Mouse (Mus musculus) C2C12 (cell line): Measurements from ENCODE around the gene Parvg. TPM values are rescaled to one million over a fixed set of nuclear protein-coding genes. Genes with fewer than 3 reads are reported as not detected.

Experiments
- H3K27me3 ChIP-seq: one replicate; pipeline ENCODE4 v1.6.1; 2011; ENCODE audit not compliant: control insufficient read depth, insufficient read depth, insufficient read length
- H3K36me3 ChIP-seq: one replicate; pipeline ENCODE4 v1.6.1; 2011; ENCODE audit not compliant: control insufficient read depth, insufficient read depth
- H3K4me3 ChIP-seq: one replicate; pipeline ENCODE4 v1.5.1; 2011; ENCODE audit warnings: mild to moderate bottlenecking, control low read depth; ENCODE audit not compliant: poor library complexity, insufficient read depth, severe bottlenecking
- H3K79me2 ChIP-seq: one replicate; pipeline ENCODE4 v1.6.1; 2011; ENCODE audit not compliant: control insufficient read depth, insufficient read depth
- H3K79me3 ChIP-seq: one replicate; pipeline ENCODE4 v1.6.1; 2011; ENCODE audit warnings: low read depth, control low read depth
- H3ac ChIP-seq: one replicate; pipeline ENCODE3; 2011; ENCODE audit warnings: low read depth; ENCODE audit not compliant: control insufficient read depth, insufficient read length
- CEBPB ChIP-seq: IDR thresholded peaks from one replicate; pipeline ENCODE4 v1.6.1; 2011; ENCODE audit warnings: low read depth, mild to moderate bottlenecking, control low read depth, moderate library complexity
- CTCF ChIP-seq: IDR thresholded peaks from one replicate; pipeline ENCODE4 v1.5.1; 2011; ENCODE audit not compliant: control insufficient read depth, insufficient read depth, insufficient read length
- FOSL1 ChIP-seq: IDR thresholded peaks from one replicate; pipeline ENCODE4 v1.8.0; 2011; ENCODE audit warnings: mild to moderate bottlenecking, low read length; ENCODE audit not compliant: poor library complexity, insufficient read depth, severe bottlenecking
- MAX ChIP-seq: IDR thresholded peaks from one replicate; pipeline ENCODE4 v1.6.1; 2011; ENCODE audit warnings: mild to moderate bottlenecking, control low read depth
- MYOD1 ChIP-seq: IDR thresholded peaks from one replicate; pipeline ENCODE4 v1.6.1; 2011; ENCODE audit warnings: low read depth; ENCODE audit not compliant: control insufficient read depth, insufficient read length
- MYOG ChIP-seq: IDR thresholded peaks from one replicate; pipeline ENCODE4 v1.6.1; 2011; ENCODE audit not compliant: control insufficient read depth, insufficient read length; ENCODE audit errors: extremely low read depth
- USF1 ChIP-seq: IDR thresholded peaks from one replicate; pipeline ENCODE4 v1.6.1; 2011; ENCODE audit warnings: low read depth, mild to moderate bottlenecking, control low read depth, moderate library complexity
- polyA plus RNA-seq: library from polyadenylated mRNA; unstranded; fragments of >200 nt; fragmentation: generic; extraction: Trizol; gene quantifications from one replicate; pipeline ENCODE4 v1.2.1, GENCODE M21; 2012; ENCODE audit warnings: missing spikeins

The Parvg gene
- polyA plus RNA-seq, 1 experiment: 0.09 TPM

DNA sequence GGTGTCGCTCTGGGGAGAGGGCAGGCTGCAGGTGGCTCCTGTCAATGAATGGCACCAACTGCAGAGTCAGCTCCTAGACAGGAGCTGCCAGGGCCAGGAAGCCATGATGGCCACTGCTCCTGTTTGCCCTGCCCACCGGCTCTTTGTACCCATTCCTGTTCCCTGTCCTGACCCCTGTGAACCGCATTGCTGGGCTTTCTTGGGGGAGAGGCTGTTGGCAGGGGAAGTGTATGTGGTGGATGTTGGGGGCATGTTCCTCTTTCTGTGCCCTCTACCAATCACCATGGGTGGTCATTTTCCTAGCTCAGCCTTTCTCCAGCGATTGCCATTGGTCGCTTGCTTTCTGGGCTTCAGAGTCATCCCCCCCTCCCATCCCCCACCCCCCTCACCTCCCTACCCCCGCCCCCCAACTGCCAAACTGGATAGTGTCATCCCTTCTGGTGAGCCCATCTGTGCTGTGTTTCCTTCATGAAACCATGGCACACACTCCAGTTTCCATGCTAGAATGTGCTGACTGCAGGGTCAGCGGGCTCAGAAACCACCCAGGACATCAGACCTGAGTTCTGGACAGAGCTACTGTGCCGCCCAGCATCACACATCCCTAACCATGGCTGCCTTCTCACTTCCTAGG is 2.2 kb upstream of the Parvg start:
- H3ac ChIP-seq: no peak overlapping the region
- H3K27me3 ChIP-seq: peaks cover 23% of the 10 kb centered on the region
- H3K79me3 ChIP-seq: no peaks in the 10 kb centered on the region
- H3K36me3 ChIP-seq: no peaks in the 10 kb centered on the region
- no peaks in the 10 kb centered on the region for H3K79me2 ChIP-seq
- no peak overlapping the region for H3K4me3 ChIP-seq
- no peak for TF ChIP-seq CEBPB

DNA sequence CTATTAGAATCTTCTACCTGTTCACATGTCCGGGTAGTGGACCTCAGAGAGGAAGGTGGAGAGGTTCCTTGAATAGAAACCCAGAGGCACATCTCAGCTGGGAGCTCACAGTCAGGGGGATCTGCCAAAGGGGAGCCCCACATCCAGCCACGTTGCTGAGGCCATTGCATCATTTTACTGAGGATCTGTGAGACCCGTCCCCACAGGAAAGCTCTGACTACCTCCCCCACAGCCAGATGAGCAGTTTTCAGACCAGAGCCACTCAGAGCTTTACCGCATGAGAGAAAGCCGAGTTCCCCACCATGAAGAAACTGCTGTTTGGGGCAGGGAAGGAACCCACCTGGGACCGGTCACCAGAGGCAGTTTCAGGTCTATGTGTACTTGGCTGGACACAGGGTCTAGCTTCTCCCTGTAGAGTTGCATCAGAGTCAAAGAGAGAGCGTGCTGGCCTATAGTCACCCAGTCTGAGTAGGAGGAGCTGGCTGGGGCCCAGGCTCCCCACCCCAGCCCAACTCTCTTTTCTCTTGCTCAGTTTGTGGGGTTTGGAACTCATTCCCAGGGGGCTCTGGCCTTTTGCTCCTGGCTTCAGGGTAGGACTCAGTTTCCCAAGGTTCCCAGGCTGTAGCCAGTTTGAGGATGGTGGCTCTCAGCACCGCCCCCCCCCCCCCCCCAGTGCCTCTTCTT is 1.2 kb downstream of the Parvg start:
- Histone ChIP-seq H3K4me3 (no peak overlapping the region), H3K27me3 (peaks cover 27% of the 10 kb centered on the region), H3K79me3 (no peaks in the 10 kb centered on the region), H3K79me2 (no peaks in the 10 kb centered on the region), H3ac (no peak overlapping the region), H3K36me3 (no peaks in the 10 kb centered on the region)
- TF ChIP-seq CTCF: no peak
- TF ChIP-seq FOSL1: no peak
- TF ChIP-seq MYOG: no peak
- TF ChIP-seq MAX: no peak
- no peak for TF ChIP-seq USF1
- no peak for TF ChIP-seq MYOD1
- no peak for TF ChIP-seq CEBPB

DNA sequence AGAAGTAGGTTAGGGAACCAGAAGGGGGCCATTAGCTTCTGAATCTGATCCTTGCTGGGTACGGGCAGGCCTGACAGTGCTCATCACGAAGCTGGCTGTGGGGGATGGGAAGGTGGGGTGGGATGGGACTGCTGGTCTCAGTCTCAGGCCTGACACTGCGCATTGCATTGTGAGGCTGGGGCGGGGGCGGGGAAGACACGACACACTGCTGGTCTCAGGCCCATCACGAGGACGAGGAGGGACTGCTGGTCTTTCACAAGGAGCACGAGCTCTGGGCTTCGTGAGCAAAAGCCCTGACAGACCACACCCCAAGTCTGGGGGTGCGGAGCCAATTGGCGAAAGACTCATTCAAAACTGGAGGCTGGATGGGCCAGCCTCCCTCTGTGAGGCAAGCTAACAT is 1.9 kb downstream of the Parvg start:
- H3K79me2 ChIP-seq: no peaks in the 10 kb centered on the region
- no peak overlapping the region for H3ac ChIP-seq
- H3K4me3 ChIP-seq: no peak overlapping the region
- no peaks in the 10 kb centered on the region for H3K36me3 ChIP-seq
- no peaks in the 10 kb centered on the region for H3K79me3 ChIP-seq
- TF ChIP-seq FOSL1: no peak
- H3K27me3 ChIP-seq: peaks cover 20% of the 10 kb centered on the region

DNA sequence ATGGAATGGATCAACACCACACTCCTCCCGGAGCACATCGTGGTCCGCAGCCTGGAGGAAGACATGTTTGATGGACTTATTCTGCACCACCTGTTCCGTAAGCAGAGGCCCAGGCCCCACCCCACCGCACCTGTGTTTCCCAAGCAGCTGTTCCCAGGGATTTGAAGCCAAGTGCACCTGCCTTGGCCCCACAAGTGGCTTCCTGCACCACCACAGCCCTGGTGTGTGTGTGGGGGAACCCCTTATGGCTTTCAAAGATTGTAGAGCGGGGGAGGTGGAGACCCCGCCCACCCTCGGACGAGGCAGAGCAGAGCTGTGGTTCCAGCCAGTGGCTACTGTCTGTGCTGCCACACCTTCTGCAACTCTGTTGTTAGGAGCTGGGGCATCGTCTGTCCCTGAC is 5.0 kb downstream of the Parvg start:
- H3ac ChIP-seq: no peak overlapping the region
- H3K79me2 ChIP-seq: no peaks in the 10 kb centered on the region
- TF ChIP-seq MYOD1 (no peak), MAX (no peak), USF1 (no peak), MYOG (no peak), CEBPB (no peak), FOSL1 (no peak), CTCF (no peak)
- peaks cover 20% of the 10 kb centered on the region for H3K27me3 ChIP-seq
- no peaks in the 10 kb centered on the region for H3K36me3 ChIP-seq
- no peaks in the 10 kb centered on the region for H3K79me3 ChIP-seq
- H3K4me3 ChIP-seq: no peak overlapping the region

DNA sequence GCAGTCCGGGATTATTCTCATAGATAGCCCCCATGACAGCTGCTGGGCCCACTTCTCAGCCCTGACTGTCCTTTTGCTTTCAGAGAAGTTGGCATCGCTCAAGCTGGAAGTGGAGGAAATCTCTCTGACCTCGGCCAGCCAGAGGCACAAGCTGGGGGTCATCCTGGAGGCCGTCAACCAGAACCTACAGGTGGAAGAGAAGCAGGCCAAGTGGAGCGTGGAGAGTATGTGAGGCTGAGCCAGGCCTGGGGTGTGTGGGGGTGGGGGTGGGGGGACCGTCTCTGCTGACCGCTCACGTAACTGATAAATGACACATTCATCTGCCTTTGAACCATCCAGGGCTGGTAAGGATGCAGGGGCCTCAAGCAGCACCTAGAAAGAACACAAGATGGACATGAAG is 6.1 kb downstream of the Parvg start:
- Histone ChIP-seq H3K4me3 (no peak overlapping the region), H3K79me3 (no peaks in the 10 kb centered on the region), H3ac (no peak overlapping the region), H3K36me3 (no peaks in the 10 kb centered on the region), H3K79me2 (no peaks in the 10 kb centered on the region), H3K27me3 (peaks cover 20% of the 10 kb centered on the region)
- TF ChIP-seq FOSL1 (no peak), MYOG (no peak), CTCF (no peak), MAX (no peak), USF1 (no peak), CEBPB (no peak), MYOD1 (no peak)

DNA sequence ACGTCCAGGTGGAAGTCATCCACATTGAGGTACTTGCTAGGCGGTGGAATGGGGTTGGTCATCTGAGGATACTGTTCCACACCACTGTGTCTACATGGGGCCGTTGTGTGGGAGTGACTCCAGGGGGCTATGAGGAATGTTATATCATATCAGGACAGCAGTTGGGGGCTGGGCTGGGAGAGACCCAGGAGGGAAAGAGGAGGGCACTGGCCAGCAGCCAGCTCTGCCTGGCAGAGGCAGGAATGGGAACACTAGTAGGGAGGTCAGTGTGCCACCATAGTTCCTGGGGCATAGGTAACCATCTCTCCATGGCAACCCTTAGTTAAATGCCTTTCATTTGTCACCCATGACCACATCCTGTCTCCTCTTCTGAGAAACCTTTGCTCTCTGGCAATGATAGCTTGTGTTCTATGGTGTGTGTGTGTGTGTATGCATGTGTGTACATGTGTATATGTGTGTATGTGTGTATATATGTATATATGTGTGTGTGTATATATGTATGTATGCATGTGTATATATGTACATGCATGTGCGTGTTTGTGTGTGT is 7.3 kb downstream of the Parvg start:
- H3K79me3 ChIP-seq: no peaks in the 10 kb centered on the region
- peaks cover 20% of the 10 kb centered on the region for H3K27me3 ChIP-seq
- H3ac ChIP-seq: no peak overlapping the region
- H3K36me3 ChIP-seq: no peaks in the 10 kb centered on the region
- H3K4me3 ChIP-seq: no peak overlapping the region
- H3K79me2 ChIP-seq: no peaks in the 10 kb centered on the region
- TF ChIP-seq CEBPB (no peak), USF1 (no peak), MYOG (no peak), CTCF (no peak), FOSL1 (no peak), MAX (no peak), MYOD1 (no peak)
